Comparison of ENCODE assay signal across 8 mouse cellular contexts in the genomic region with DNA sequence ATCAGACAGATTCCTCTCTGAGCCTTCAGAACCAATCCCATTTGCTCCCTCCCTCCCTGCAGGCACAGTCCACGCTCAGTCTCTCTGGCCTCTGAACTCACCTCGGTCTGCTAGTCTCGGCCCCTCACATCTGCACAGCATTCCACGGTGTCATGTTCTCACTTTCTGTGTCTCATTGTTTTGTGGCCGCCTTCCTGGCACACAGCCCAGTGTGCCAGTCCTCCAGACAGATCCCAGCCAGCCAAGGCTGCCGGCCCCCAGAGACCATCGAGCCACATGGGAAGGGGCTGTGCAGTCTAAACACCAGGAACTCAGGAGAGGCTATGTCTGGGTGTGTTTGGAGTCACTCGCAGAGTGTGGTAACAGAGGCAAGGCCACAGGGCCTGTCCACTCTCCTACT. TPM values are rescaled to one million over a fixed set of nuclear protein-coding genes. Genes with fewer than 3 reads are reported as not detected.
DNase-seq lines count a peak whose midpoint lies in the region; ATAC-seq lines count a peak whose summit lies in the region.

No protein-coding gene starts in this region.

- peaks cover 58% of the 10 kb centered on the region for H3K4me1 ChIP-seq in heart, embryonic 12.5 days (replicated peaks)
- H3K4me1 ChIP-seq in limb, embryonic 12.5 days (replicated peaks) = peaks cover 71% of the 10 kb centered on the region
- H3K4me1 ChIP-seq in midbrain, embryonic 14.5 days (ENCODE audit: control insufficient read depth, insufficient read depth, low read length) = peaks cover 12% of the 10 kb centered on the region; the same call in 1 of the 2 replicates

- H3K27me3 ChIP-seq in heart, embryonic 12.5 days (replicated peaks) = no peaks in the 10 kb centered on the region
- no peaks in the 10 kb centered on the region for H3K27me3 ChIP-seq in limb, embryonic 12.5 days
- no peaks in the 10 kb centered on the region for H3K27me3 ChIP-seq in midbrain, embryonic 14.5 days (ENCODE audit: control insufficient read depth, insufficient read depth, low read length)

- H3K4me2 ChIP-seq in heart, embryonic 12.5 days = peak overlapping the region; percentile 25; the same call in 1 of the 2 replicates
- H3K4me2 ChIP-seq in limb, embryonic 12.5 days = peak overlapping the region; percentile 28
- H3K4me2 ChIP-seq in midbrain, embryonic 14.5 days (ENCODE audit: low read length) = no peak overlapping the region

- peak; percentile 85 for ATAC-seq in heart, embryonic 12.5 days (ENCODE audit: insufficient number of reproducible peaks, low FRiP score)
- ATAC-seq in limb, embryonic 12.5 days (ENCODE audit: insufficient number of reproducible peaks, insufficient read depth, low FRiP score, low TSS enrichment, low read depth) = peak; percentile 83
- ATAC-seq in midbrain, embryonic 14.5 days (ENCODE audit: low FRiP score, low TSS enrichment) = peak; percentile 75; the same call in 1 of the 2 replicates

- no peaks in the 10 kb centered on the region for H3K36me3 ChIP-seq in heart, embryonic 12.5 days
- no peaks in the 10 kb centered on the region for H3K36me3 ChIP-seq in limb, embryonic 12.5 days
- H3K36me3 ChIP-seq in midbrain, embryonic 14.5 days (ENCODE audit: control insufficient read depth, insufficient read depth, low read length) = no peaks in the 10 kb centered on the region

- peak; percentile 65 for DNase-seq in 416B (ENCODE audit: low read depth)
- DNase-seq in adrenal gland, postnatal 36 days = peak; percentile 46 to 72
- DNase-seq in midbrain, embryonic 14.5 days = peak; percentile 74
- no peak for DNase-seq in left cerebral cortex, adult 8-10 months (ENCODE audit: low spot score in 2 of 2)
- no peak for DNase-seq in left cerebral cortex, adult 18-20 months (ENCODE audit: low spot score in 2 of 2)
- DNase-seq in spleen, postnatal 36 days (ENCODE audit: low spot score in 2 of 2) = no peak

- no peak overlapping the region for H3K9ac ChIP-seq in heart, embryonic 12.5 days
- H3K9ac ChIP-seq in limb, embryonic 12.5 days (replicated peaks) = no peak overlapping the region
- H3K9ac ChIP-seq in midbrain, embryonic 14.5 days (replicated peaks; ENCODE audit: low read length) = no peak overlapping the region

- 4% methylated on average over 8 of the region's 8 CpGs for WGBS in heart, embryonic 12.5 days
- WGBS in limb, embryonic 12.5 days = 2% methylated on average over 8 of the region's 8 CpGs
- WGBS in midbrain, embryonic 14.5 days = 5% methylated on average over 8 of the region's 8 CpGs

- H3K9me3 ChIP-seq in heart, embryonic 12.5 days (replicated peaks) = no peaks in the 10 kb centered on the region
- no peaks in the 10 kb centered on the region for H3K9me3 ChIP-seq in limb, embryonic 12.5 days
- no peaks in the 10 kb centered on the region for H3K9me3 ChIP-seq in midbrain, embryonic 14.5 days (ENCODE audit: control insufficient read depth, low read length)

- no peak overlapping the region for H3K4me3 ChIP-seq in heart, embryonic 12.5 days
- no peak overlapping the region for H3K4me3 ChIP-seq in limb, embryonic 12.5 days (replicated peaks)
- no peak overlapping the region for H3K4me3 ChIP-seq in midbrain, embryonic 14.5 days (replicated peaks; ENCODE audit: low read depth, low read length)

- H3K27ac ChIP-seq in heart, embryonic 12.5 days (ENCODE audit: poor library complexity, severe bottlenecking) = peak overlapping the region; percentile 84
- H3K27ac ChIP-seq in limb, embryonic 12.5 days = peak overlapping the region; percentile 96
- H3K27ac ChIP-seq in midbrain, embryonic 14.5 days (replicated peaks; ENCODE audit: low read depth, low read length) = peak overlapping the region; percentile 39

RNA-seq across cellular contexts. Expression of a gene that starts 22.9 kb away (rescaled TPM):
- 10 to 100 TPM; 39.0 to 46.7 TPM for total RNA-seq in adrenal gland, postnatal 36 days (2021)
- 46.6 and 46.8 TPM in 2 replicates for polyA plus RNA-seq in heart, embryonic 12.5 days (2016; fragmentation: Nextera tagmentation; extraction: Ambion mirVana)
- 50.4 and 53.0 TPM in 2 replicates for polyA plus RNA-seq in limb, embryonic 12.5 days (2016; fragmentation: Nextera tagmentation; extraction: Ambion mirVana)
- 45.7 and 46.4 TPM in 2 replicates for polyA plus RNA-seq in midbrain, embryonic 14.5 days (2014; fragmentation: Nextera tagmentation; extraction: Ambion mirVana)
- 10 to 100 TPM; 25.7 to 32.0 (median 29.2) TPM for total RNA-seq in left cerebral cortex, adult 8-10 months (2022)
- total RNA-seq in left cerebral cortex, adult 18-20 months (2021) = 10 to 100 TPM; 27.7 to 30.7 TPM

RNA-seq across cellular contexts. Expression of a gene that starts 32.3 kb away (rescaled TPM):
- total RNA-seq in adrenal gland, postnatal 36 days (2021) = 1 to 10 TPM; 3.6 to 7.8 TPM
- polyA plus RNA-seq in heart, embryonic 12.5 days (2016; fragmentation: Nextera tagmentation; extraction: Ambion mirVana) = 1.1 and 1.4 TPM in 2 replicates
- 8.1 and 9.4 TPM in 2 replicates for polyA plus RNA-seq in limb, embryonic 12.5 days (2016; fragmentation: Nextera tagmentation; extraction: Ambion mirVana)
- polyA plus RNA-seq in midbrain, embryonic 14.5 days (2014; fragmentation: Nextera tagmentation; extraction: Ambion mirVana) = 4.9 and 6.6 TPM in 2 replicates
- total RNA-seq in left cerebral cortex, adult 8-10 months (2022) = not detected
- not detected for total RNA-seq in left cerebral cortex, adult 18-20 months (2021)

RNA-seq across cellular contexts. Expression of a gene that starts 49.9 kb away (rescaled TPM):
- total RNA-seq in adrenal gland, postnatal 36 days (2021) = 10 to 100 TPM; 32.6 to 50.0 TPM
- 11.0 and 12.1 TPM in 2 replicates for polyA plus RNA-seq in heart, embryonic 12.5 days (2016; fragmentation: Nextera tagmentation; extraction: Ambion mirVana)
- polyA plus RNA-seq in limb, embryonic 12.5 days (2016; fragmentation: Nextera tagmentation; extraction: Ambion mirVana) = 17.7 and 18.5 TPM in 2 replicates
- polyA plus RNA-seq in midbrain, embryonic 14.5 days (2014; fragmentation: Nextera tagmentation; extraction: Ambion mirVana) = 37.0 and 49.7 TPM in 2 replicates
- 100 to 1,000 TPM in 2 of 4 experiments, 10 to 100 TPM in 2; 84.5 to 105 (median 95.2) TPM for total RNA-seq in left cerebral cortex, adult 8-10 months (2022)
- total RNA-seq in left cerebral cortex, adult 18-20 months (2021) = 10 to 100 TPM; 92.2 to 94.5 TPM

RNA-seq across cellular contexts. Expression of a gene that starts 55.9 kb away (rescaled TPM):
- total RNA-seq in adrenal gland, postnatal 36 days (2021) = 10 to 100 TPM in 1 of 2 experiments, 1 to 10 TPM in 1; 7.9 to 11.1 TPM
- polyA plus RNA-seq in heart, embryonic 12.5 days (2016; fragmentation: Nextera tagmentation; extraction: Ambion mirVana) = 66.1 and 67.6 TPM in 2 replicates
- polyA plus RNA-seq in limb, embryonic 12.5 days (2016; fragmentation: Nextera tagmentation; extraction: Ambion mirVana) = 62.0 and 62.9 TPM in 2 replicates
- polyA plus RNA-seq in midbrain, embryonic 14.5 days (2014; fragmentation: Nextera tagmentation; extraction: Ambion mirVana) = 16.2 and 23.9 TPM in 2 replicates
- total RNA-seq in left cerebral cortex, adult 8-10 months (2022) = 1 to 10 TPM; 3.7 to 5.1 (median 4.5) TPM
- total RNA-seq in left cerebral cortex, adult 18-20 months (2021) = 1 to 10 TPM; 3.5 to 5.3 TPM

Comparison
In these comparisons a context has a peak if more than half of its experiments do, and no peak if none do; other contexts are left out.
1. DNase-seq: peak in 416B (single experiment), adrenal gland, postnatal 36 days (2 of 2) and midbrain, embryonic 14.5 days (single experiment); none in left cerebral cortex, adult 8-10 months (0 of 2), left cerebral cortex, adult 18-20 months (0 of 2) and spleen, postnatal 36 days (0 of 2).
2. H3K27ac ChIP-seq: peak in every context shown above with its lines; median percentile 96 in limb, embryonic 12.5 days; 84 in heart, embryonic 12.5 days; 39 in midbrain, embryonic 14.5 days.
3. Peak in every context shown above with its lines, with median percentiles within 50 percentile points of each other: ATAC-seq.